Mouse (Mus musculus) heart, adult 8-10 months (tissue): ENCODE results near the gene Map7. TPM values are rescaled to one million over a fixed set of nuclear protein-coding genes. Genes with fewer than 3 reads are reported as not detected.

ENCODE experiments used
- DNase-seq: peaks from one replicate; pipeline ENCODE4 v3.0.0; 2022; ENCODE audit warnings: low spot score
- total RNA-seq, 4 experiments: library from RNA; stranded (reverse); gene quantifications; 2 replicates each; pipeline ENCODE4 v1.2.4; 2022

The Map7 gene
- total RNA-seq: 10 to 100 TPM; 13.7 to 20.4 (median 15.3) TPM

DNA sequence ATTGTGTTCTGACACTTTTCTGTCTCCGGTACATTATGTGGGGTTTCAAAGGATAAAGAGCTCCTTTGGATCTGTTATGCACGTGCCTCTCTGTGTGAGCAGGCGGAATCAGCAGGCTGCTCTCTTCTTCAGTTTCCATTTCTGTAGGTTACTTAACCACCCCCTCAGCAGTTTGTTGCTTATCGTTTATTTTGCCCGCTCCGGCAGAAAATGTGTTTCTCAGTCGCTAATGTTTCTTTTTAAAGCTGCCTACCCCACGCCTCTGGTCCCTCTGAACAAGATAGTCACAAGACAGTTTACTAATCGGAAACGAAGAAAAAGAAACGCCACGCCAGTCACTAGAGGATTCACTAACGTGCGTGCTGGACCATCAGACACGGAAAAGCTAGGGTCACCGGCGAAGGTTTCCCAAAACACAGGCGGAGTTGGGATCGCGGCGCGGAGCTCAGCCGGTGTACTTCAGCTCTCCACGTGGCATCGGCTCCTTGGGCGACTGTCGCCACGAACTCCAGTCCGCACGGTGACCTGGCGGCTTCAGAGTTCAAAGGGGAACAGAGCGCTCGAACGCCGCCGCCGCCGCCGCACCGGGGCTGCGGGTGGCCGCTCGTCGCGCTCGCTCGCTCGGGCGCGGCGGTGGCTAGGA lies at the start of gene Map7:
TSS of gene Map7 (plus strand) at position 342 of the 643 bp plus-strand sequence.
- DNase-seq: no peak

DNA sequence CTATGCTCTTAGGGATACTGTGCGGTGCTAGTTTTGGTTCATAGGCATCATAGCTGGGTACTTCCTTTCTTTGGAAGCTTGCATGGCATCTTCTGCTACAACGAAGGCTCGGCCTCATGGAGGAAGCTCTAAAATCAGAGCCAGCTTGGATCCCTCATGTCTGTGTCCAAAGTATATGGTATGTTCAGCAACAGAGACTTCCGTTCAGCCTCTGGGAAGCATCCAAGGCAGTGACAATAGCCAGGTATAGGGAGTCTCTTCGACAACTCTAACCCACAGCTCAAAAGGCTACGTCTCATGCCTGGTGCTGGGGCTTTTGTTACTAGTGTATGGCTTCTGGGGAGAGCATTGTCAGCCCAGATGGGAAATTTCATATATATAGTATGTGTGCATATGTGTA lies 46.8 kb upstream of the Map7 start:
- no peak for DNase-seq

DNA sequence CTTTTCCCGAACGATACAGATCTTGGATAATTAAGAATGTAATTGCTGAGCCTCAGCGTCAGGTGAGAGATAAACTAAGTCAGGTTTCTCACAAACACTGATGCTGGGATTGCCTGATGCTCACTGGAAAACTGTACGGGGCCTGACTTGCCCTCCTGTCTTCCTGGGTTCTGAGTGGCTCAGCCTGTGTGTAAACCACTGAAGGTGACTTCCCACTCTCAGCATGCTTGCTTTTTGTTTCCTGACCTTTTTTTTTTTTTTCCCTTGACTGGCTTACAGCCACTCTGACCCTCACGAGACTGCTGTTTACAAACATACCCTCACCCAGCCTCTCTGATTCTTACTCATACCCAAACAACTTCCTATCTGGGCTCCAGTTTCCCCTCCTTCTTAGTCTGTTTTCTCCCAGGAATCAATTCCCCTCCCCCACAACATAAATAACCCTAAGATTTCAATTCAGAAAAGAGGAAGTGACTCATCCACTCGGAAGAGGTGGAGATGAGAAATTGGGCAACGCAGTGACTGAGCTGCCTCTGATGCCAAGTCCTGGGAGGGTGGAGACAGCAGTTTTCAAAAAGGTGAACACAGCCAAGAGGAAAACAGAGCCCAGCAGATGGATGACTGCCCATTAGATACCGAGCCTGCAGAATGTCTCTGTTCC lies 43.9 kb upstream of the Map7 start:
- DNase-seq: peak; percentile 95

DNA sequence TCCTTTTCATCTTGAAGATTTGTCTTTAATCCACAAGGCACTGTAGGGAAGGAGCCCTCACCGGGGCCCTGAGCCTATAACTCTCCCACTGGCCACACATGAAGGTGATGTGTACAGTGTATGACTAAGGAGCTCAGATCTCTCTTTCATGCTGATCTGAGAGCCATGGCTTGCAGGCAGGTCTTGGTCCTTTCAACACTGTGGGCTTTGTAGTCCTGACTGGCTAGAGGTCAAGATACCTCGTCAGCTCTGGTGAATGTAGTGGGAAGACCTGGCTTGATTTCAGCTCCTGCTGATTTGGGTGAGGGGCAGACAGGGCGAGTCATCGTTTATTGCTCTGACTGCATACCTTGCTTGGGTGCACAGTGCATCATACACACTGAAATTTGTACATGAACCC lies 42.7 kb upstream of the Map7 start:
- no peak for DNase-seq

DNA sequence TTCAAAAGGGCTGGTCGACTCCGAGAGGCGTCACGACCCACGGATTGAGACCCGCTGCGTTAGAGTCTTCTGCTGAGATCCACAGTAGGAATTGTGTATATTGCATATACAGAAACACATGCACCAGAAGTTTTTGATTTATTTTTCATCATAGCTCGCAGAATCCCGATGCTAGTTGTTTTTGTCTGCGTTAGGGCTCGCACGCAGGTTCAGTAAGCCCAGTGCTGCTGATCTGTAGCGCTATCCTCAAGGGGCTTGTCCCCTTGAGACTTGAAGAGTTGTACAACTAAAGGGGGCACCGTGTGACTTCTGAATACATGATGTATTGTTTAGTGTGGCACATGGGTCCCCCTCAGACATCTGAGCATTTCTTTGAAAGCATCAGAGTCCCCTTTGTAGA lies 41.2 kb upstream of the Map7 start:
- no peak for DNase-seq

DNA sequence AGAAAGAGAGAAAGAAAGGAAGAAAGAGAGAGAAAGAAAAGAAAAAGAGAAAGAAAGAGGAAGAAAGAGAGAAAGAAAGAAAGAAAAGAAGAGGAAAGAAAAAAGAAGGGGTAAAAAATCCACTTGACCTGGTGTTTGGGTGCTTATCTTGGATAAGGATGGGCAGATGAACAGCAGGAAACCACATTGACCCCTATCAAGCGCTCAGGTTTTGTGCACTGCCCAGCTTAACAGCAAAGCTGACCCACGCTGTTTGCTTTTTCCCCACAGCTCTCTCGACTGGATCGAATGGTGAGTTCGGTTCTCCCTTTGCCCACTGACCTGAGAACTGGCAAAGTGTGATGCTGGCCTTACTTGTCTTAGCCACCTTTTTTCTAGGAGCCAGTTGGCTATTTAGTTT lies 36.8 kb upstream of the Map7 start:
- no peak for DNase-seq

DNA sequence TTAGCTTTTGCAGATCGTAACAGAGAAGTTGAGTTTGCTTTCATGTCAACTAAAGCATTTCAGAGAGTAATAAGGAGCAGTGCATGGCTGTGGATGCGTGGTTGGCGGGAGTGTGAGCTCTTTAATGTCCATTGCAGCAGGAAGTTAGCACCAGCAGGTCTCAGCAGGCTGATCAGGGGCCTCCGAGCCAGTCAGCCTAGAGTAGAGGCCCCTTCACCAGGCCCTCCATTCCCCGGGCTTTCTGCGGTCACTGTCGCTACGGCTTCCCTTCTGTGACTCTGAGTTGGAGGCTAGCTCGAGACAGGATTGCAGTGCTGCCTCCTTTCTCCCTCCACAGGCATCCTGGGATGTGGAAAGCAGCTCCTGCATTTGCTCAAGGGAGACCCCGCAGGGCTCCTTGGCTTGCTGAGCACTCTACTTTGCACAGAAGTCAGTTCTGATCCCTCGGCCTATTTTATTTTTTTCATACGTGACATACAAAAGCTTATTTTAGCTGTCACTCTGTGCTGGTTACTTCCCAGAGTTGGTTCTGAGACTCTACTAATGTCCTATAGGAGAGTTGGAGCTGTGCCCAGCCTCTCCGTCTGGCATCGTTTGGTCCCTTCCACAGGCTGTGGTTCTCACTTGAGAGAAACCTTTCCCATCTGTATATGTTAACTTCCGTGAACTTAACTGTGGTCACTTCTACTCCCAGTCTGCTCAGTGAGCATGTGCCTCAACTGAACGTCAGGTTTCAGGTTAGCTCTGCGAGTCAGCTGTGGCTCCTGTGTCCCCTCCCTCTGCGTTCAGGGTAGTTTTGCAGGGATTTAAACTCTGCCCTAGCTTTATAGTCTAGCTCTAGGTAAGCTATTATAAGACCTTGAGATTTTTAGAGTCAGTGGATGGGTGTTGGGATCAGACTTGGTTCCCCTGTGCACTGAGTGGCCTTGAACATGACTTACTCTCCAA lies 36.0 kb upstream of the Map7 start:
- no peak for DNase-seq

DNA sequence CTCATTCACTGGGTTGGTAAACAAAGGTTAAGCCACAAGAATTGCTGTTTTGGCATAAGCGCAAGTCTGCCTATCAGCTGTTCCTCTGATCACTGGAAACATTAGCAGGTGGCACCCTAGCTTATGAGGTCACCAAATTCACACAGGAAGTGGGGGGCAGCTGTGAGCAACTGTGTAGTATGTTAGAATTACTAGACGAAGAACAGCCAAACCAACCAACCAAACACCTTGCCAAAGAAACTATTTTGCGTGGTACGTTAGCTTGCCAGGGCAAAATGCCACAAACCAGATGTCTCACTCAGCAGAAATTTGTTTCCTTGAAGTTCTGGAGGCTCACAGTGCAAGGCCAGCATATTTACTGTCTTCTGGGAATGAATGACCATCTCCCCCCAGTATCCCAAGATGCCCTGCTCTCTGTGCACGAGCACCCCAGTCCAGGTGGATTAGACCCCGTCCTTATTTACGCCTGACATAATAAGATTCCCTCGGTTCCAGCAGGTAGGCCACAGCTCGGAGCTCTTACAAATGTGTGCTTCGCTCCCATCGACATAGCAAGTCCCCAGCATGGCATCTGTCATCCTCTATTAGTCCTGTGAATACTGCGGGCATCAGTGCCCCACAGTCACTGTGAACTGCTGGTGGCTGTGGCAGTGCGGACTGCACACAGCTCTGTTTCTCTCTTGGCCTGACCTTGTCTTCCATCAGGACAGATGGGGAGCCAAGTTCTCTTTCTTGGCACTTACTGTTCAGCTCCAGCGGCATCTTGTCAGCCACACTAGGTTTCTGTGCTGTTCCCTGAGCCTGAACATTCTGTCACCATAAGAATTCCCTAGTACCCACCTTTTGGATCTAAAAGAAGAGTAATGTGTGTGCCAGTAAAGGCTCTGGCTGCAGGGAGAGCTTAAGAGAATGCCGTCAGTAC lies 28.5 kb upstream of the Map7 start:
- no peak for DNase-seq

DNA sequence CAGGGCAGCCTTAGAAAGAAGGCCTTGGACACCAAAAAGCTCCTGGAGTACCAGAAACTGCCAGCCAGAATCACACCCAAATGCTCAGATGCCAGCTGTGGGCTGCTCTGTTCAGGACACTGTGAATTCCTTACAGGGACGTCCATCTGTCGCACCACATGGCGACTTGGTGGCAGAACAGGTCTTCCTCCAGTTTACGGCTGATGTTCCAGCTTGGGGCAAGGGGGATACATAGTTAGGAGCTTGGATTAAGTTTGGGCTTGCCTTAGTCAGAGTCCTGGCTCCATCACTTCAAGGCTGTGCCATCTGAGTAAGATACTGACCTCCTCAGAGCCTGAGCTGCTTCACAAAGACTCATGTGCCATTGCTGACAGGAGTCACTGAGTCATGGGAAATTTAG lies 26.3 kb upstream of the Map7 start:
- no peak for DNase-seq

DNA sequence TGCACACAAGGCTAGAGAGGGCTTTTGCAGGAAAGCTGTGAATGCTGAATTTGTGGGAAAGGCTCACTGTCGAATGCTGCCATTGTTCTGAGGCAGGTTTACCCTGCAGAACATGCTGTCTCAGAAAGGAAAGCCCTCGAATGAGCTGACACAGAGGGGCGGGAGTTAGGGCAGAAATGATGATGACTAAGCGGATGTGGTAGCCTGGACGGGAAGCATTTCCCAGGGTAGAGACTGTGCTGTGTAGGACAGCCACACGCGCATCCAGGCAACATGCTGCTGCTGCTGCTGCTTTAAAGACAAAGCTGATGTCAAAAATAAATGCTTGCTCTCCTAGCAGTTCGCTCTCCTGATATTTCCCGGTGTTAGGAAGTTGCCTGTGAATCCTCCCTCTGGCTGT lies 24.9 kb upstream of the Map7 start:
- peak; percentile 62 for DNase-seq

DNA sequence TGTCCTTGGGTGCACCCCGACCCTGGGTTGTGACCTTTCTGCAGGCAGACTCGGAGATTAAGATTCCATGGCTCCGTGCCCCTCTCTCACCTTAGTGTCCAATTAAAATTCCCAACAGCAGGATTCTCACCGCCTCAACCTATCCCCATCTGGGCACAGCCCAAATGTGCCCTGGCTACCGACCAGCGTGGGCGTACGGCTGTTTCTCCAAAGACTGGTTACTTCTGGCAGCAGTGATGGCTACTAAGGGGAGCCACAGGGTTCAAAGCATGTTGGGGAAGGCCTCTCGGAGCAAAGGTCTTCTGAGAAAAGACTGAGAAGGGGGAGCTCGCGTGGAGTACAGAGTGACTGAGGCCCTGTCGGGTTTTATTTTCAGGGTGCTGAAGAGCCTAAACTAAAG lies 23.7 kb upstream of the Map7 start:
- DNase-seq: no peak

DNA sequence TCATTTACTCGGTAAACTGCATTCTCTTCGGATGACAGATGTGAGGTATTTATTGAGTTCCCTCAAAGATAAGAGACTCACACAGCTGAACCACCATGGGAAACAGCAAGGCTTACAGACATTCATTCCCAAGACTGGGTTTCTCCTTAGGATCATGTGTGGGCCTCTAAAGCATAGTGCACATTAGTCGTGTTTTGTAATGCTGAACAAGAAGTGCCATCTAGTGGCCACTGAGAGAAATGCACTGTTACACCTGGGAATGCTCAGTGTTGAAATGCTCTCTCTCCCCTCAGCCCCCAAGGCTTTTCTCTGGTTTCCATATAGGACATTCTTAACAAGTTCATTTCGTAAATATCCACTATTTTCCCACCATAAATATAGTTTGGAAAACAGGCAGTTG lies 23.0 kb upstream of the Map7 start:
- peak; percentile 64 for DNase-seq

DNA sequence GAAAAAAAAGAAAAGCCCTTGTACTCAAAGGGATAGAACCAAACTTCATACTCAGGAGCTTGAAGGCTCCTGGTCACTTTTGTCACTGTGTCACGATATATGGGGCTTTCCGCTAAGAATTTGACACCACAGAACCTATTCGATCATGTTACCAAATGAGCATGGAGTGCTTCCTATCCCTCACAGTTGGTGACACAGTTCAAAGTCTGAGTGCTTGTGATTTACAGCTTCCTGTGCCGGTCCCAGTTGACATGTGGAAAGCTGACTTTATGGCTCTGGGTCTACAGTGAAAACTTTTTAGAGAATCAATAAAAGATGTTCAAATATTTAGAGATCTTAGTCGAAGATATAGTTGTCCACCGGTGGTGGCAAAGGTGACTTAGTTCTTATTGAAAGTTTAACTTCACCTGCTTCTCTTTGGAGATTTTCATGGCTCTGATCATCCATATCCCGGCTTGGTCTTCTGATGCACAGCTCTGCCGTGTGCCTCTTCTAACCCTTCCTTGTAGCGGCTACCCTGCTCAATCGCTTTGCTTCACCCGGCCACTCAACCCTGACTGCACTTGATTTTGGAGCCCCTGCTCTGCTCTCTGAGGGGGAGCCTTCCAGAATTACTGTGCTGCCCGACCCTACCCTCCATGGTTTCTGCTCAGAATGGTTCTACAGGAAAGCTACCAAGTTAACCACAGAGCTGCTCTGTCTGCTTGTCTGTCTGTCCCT lies 15.2 kb upstream of the Map7 start:
- DNase-seq: no peak

DNA sequence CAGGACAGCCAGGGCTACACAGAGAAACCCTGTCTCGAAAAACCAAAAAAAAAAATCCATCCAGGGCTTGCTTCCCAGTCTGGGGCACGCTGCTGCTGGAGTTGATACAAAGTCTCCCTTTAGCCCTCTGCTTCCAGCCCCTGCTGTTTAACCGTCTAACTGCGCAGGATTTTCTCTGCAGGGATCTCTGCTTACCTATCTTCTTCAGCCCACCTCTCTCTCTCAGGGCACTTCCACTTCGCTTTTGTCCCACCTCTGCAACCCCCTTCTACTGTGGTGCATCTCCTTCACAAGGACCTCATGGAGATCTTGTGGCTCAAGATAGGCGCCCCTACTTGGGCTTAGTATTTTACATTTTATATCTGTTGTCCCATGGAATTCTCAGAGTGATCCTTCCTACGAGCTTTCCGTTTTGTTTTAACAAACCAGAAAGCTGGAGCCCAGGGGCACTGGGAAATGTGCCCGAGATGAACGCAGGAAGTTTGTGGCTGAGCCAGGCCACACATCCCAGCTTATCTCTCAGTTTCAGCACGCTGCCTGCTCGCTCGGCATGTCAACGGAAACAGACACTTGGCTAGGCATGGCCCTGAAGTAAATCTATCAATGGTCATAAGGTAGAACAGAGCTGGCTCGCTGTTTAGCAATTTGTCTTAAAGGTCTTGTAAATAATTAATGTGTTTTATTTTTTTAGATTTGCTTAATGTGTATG lies 12.8 kb upstream of the Map7 start:
- no peak for DNase-seq

DNA sequence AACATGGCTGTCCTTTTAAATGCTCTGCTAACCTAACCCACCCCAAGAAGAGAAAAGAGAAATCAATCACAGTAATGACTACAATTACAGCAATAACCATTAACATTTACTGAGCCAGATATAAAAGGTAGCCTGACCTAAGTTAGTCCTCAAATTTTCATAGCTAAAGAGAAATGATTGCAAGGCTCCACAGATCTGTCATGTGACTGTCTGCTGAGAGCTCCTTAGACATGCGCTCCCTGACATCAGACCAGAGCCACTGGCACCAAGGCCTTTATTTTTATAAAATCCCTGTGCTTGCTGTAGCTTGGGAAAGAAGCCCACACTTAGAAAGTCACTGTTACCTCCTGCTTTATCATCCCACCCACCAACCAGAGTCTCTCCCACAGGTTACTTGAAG lies 11.8 kb upstream of the Map7 start:
- no peak for DNase-seq

DNA sequence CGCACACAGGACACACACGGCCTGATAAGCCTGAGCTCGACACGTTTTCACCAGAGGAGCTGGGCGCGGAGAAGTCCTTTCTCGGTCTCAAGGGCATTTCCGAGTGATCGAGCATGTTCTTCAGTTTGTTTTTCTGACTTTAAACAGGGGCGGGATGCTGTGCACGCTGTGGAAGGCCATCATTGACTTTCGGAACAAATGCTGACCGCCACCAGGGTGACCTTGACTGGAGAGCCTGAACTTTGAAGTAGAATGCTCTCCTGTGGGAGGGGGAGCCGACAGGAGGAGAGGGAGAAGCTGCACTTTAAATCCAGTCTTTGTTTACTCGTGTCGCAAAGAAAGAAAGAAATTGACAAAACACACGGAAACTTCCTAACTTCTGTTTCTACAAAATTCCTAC lies 6.9 kb upstream of the Map7 start:
- DNase-seq: no peak

DNA sequence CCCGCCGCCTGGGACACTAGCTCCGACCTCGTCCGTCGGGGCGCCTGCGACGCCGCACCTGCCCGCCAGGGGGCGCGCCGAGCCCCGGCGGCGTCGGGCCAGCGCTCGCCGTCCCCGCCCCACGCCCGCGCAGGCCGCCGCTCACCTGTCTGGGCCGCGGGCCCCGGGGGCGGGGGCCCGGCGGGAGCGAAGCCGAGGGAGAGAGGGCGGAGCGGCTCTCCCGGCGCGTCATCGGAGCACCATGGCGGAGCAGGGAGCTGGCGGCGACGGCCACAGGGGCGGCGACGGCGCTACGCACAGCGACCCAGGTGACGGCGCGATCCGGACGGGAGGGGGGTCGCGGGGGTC lies 476 bp downstream of the Map7 start:
- DNase-seq: no peak

DNA sequence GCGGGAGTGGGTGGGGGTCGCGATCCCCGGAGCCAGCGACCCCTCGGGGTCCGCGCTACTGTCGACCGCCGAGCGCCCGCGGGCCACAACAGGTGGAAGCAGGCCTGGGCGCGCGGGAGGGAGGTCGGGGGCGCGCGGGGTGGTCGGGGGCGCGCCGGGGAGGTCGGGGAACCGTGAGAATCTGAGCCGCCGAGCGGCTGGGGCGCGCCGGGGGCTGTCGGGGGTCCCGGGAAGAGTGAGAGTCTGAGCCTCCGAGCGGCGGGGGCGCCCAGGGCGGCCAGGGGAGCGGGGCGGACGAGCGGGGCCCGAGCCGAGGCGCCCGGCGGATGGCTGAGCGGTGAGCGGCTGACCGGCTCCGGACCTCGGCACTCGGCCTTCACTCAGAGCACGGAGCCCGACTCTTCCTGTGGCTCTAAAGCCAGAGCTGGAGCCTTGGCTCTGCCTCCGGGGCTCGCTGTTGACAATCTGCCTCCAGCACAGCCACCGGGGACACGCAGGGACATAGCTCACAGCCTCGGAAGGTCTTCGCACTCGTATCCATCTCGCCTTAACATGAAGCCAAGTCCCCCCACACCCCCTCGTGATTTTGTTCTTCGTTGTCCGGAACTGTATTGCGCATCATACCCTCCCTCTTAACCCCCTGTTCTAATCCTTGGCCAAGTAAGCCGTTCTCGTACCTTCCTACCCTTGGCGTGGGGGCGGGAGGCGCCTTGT lies 1.0 kb downstream of the Map7 start:
- DNase-seq: no peak

DNA sequence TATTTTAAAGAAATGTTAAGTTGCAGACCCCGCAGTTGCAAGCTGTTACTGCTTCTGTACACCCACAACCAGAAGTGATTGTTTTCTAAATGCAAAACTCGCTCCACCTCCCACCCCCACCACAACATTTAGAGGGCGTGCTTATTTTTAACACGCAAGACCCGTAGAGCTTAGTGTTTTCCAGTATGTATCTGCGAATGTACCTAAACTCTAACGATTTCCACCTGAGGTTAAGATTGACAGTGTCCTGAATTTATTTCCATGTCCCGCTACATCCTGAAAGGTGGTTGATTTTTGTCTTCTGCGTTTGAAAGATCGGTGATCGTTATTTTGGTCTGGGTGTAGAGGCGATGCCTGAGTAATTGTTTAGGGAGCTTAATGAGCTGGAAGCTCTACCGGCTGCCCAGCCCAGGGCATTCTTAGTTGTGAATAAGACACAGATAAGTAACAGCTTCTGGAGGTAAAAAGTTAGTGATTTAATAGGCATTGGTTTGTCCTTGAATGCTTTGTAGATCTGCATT lies 1.6 kb downstream of the Map7 start:
- DNase-seq: no peak
